Mouse (Mus musculus) lung, postnatal 4 days (tissue): ENCODE results near the gene Syce3.

Source experiments
- DNase-seq, 2 experiments: peaks; one replicate each; pipeline ENCODE4 v3.0.0; 2021

Gene Syce3

DNA sequence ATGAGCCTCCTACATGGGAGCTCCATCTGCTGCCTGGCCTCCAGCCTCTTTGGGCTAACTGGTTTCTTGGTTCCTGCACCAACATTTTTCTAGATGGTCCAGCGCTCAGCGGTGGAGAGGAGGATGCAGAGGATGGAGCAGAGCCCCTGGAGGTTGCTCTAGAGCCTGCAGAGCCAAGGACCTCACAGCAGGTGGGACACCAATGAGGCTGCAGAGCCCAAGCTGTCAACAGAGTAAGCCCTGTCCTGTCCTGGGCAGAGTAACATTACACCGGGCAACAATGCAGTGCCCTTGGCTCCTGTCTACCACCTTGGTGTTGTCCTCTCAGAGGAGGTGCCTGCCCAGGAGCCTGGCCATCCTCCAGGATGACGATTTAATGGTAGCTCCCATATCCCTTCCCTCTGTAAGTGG, 45.2 kb downstream of the Syce3 start:
- DNase-seq: no peak

DNA sequence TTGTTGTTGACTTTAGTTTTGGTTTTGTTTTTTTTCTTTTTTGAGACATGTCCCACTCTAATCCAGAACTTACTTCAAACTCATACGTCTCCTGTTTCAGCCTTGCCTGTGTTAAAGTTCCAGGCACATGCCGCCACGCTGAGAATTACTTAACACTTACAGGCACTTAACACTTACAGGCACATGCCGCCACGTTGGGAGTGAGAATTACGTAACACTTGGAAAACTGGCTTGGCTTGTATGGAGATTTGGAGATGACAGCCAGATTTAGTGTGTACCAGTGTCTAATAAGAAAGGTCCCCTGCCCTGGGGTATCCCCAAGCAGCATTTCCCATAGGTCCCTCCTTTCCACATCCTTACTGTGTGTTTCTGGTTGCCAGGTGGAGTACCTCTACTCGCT, 47.3 kb downstream of the Syce3 start:
- DNase-seq: peak in 1 of 2 experiments; percentile 38

DNA sequence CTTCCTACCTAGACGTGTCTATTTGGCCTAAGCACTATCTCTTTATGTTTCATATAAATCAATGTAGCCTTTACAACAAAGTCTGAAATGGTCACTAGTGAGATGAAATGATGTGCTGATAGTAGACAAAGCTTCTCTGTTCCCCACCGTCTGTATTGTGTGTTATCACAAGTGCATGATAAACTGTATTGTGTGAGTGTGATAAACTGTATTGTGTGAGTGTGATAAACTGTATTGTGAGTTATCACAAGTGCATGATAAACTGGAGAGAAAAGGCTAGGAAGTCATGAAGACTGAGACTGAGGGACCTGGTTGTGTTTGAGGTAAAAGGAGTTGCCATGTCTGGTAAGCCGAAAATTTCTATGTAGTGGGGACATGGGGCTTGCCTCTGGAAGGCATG, 51.5 kb downstream of the Syce3 start:
- no peak for DNase-seq

DNA sequence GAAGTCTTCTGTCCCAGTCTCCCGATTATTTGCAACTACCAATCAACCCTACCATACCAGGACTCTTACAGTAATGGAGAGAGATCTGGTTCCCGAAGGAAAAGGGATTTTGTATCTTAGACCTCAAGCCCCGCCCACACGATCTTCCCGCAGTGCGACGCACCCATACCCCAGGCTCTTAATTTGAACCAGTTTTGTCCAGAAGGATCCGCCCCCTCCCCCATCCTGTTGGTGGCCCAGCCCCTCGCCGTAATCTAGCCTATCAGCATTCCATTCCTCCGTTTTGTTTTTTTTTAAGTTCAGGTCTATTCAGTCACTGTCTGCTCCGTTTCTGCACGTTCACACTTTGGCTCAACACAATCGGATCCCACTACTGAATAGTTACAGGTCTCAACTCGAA, 53.9 kb downstream of the Syce3 start:
- peak; percentile 87 to 90 for DNase-seq

GRCm38 (mm10) chr15:89355241-89356187, 54.8 kb downstream of the Syce3 start, which contains the start of the genes Lmf2 and Ncaph2:
Lmf2 (minus strand) TSS chr15:89355659.
Ncaph2 (plus strand) TSS chr15:89355719.
- DNase-seq: peak; percentile 96

- DNase-seq: no peak
Measured at GRCm38 (mm10) chr15:89354455-89354854, 55.8 kb downstream of the Syce3 start.

DNA sequence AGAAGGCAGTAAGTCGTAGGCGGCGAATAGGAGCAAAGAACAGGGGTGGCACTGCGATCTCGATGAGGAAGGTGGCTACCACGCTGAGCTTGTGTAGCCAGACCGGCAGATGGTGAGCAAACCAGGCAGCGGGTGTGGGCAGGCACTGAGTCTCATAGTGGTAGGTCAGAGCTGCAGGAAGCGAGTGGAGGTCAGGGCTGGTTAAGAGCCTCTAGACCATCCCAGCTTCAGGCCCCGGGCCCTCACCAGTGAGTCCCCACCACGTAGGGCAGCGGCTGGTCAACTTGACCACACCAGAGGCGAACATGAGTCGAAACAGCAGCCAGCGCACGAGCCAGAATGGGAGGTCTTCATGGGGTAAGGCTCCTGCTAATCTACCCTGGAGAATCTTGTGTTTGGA, 56.5 kb downstream of the Syce3 start:
- DNase-seq: no peak

- no peak for DNase-seq
Measured at GRCm38 (mm10) chr15:89352795-89353194, 57.5 kb downstream of the Syce3 start.

DNA sequence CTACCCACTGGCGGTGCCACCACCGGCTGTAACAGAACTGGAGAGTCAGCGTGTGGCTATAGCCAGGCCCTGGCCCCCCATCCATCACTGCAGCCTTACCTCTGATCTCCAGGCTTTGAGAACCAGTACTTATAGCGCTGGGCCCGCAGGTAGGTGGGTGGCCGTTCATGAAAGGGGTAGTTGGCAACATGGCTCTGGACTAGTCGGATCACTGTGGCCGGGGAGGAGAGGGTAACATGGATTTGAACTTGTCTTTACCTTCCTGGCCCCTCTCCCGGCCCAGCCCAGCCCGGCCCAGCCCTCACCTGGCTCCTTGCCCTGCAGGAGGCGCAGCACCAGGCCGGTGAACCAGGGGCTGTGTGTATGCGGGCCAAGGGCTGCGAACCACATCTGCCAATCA, 58.2 kb downstream of the Syce3 start:
- DNase-seq: no peak

DNA sequence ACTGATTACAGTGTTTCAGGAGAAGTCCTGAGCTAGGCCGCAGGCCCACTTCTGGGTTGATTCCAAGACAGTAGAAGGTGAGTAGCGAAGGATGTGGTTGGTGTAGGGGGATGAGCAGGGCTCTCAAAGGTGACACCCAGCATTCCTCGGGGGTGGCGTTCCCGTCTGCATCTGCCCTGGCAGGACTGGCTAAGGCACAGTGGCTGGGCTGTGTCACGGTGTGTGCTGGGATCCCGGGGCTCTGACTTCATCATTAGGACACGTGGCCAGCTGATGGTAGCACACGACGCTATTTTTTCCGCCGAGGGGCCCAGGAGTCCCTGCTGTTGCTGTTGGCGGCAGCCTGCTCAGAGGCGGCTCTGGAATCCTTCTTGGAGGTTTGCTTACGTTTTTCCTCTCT, 59.0 kb downstream of the Syce3 start:
- no peak for DNase-seq

GRCm38 (mm10) chr15:89350447-89350846, 59.9 kb downstream of the Syce3 start:
- peak in 1 of 2 experiments; percentile 23 for DNase-seq

- no peak for DNase-seq
Measured at GRCm38 (mm10) chr15:89343325-89343724, 67.0 kb downstream of the Syce3 start.

DNA sequence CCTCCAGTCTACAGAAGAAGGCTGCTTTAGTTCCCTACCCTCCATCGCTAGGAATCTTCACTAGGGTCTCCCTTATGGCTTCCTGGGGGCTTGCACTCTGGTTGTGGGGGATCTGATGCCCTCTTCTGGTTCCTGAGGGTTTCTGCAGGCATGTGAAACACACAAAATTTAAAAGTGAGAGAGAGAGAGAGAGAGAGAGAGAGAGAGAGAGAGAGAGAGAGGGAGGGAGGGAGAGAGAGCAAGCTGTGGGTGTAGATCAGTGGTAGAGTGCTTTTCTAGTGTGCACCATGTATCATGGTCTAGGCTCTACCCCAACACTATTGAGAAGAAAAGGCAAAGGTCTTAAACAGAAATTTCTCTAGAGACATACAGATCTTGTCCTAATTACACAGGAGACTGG, 68.6 kb downstream of the Syce3 start:
- DNase-seq: no peak
